Comparison of ENCODE assay signal across 26 mouse cellular contexts in the genomic region with DNA sequence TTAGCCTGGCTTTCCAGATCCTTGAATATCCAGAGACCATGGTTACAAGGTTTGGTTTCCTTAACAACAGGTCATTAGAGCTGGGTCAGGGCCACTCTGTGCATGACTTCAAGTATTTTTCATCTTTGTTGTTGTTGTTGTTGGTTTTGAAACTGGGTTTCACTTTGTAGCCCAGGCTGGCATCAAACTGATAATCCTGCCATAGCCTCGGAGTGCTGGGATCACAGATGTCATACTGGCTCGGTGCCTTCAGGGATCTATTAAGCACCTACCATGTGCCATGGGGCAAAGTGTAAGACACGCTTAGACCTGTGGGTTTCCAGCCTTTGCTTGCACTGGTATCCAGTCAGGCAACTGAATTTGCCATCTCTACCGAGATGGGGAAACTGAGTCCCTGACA. TPM values are rescaled to one million over a fixed set of nuclear protein-coding genes. Genes with fewer than 3 reads are reported as not detected.
DNase-seq lines count a peak whose midpoint lies in the region; TF ChIP-seq lines count a peak whose summit lies in the region.
"Had no signal": no experiment of that assay in that cellular context is flagged by ENCODE, and none has a peak within 500 bp of the region (broad histone marks: within the 10 kb centered on the region; RNA-seq: fewer than 3 reads in every experiment).

No protein-coding gene starts in this region.

- intact Hi-C loops in left cerebral cortex, postnatal 10 days (cut with DNase I): no loop called here

- TF ChIP-seq POLR2A in cerebellum, adult 2 months (IDR thresholded peaks at IDR 0.05; ENCODE audit: borderline replicate concordance, insufficient read depth, low read length): no peak

- no peak overlapping the region for H3K4me3 ChIP-seq in cerebellum, adult 2 months (replicated peaks; ENCODE audit: insufficient read depth, low read depth, low read length)
- H3K4me3 ChIP-seq: embryonic facial prominence, embryonic 10.5 days; embryonic facial prominence, embryonic 13.5 days; erythroblast, embryonic 14.5 days; forebrain, embryonic 12.5 days; forebrain, embryonic 15.5 days; gastrocnemius, adult 2 months; hindbrain, embryonic 12.5 days; hindbrain, embryonic 15.5 days had no signal

- no peak overlapping the region for H3K27ac ChIP-seq in cerebellum, adult 2 months (ENCODE audit: insufficient read depth, low read length)
- H3K27ac ChIP-seq: embryonic facial prominence, embryonic 10.5 days; embryonic facial prominence, embryonic 13.5 days; forebrain, embryonic 12.5 days; gastrocnemius, adult 2 months; hindbrain, embryonic 12.5 days; hindbrain, embryonic 15.5 days had no signal

- H3K4me1 ChIP-seq in cerebellum, adult 2 months (ENCODE audit: control insufficient read depth, insufficient read depth, low read length): peaks cover 87% of the 10 kb centered on the region

- no peak for TF ChIP-seq CTCF in cerebellum, adult 2 months (IDR thresholded peaks at IDR 0.05; ENCODE audit: borderline replicate concordance, insufficient read depth, low read depth, low read length)

- no peaks in the 10 kb centered on the region for H3K27me3 ChIP-seq in cerebellum, adult 2 months (ENCODE audit: control insufficient read depth, insufficient read depth, low read length)
- H3K27me3 ChIP-seq: forebrain, embryonic 15.5 days; hindbrain, embryonic 15.5 days had no signal

- 19% methylated on average over 4 of the region's 4 CpGs for WGBS in cerebellum, adult 2 months

- DNase-seq in cerebellum, adult 11 months: peak; percentile 60
- DNase-seq in cerebellum, postnatal 4 days (ENCODE audit: low spot score in 2 of 2): no peak
- peak; percentile 72 to 80 for DNase-seq in cerebellum, adult 2 months
- peak; percentile 79 for DNase-seq in cerebellum, adult 9-11 months
- DNase-seq in cerebellum, postnatal 25 days: peak; percentile 72 to 80
- no peak for DNase-seq in layer of hippocampus, adult 11-12 months (ENCODE audit: low spot score)
- DNase-seq in adrenal gland, adult 8-10 months: no peak
- no peak for DNase-seq in left cerebral cortex, postnatal 10 days (ENCODE audit: extremely low spot score in 1 of 2, low spot score in 2 of 2)
- DNase-seq: adrenal gland, postnatal 10 days; embryo, embryonic 11 days; gastrocnemius, adult 2 months; gastrocnemius, postnatal 14 days; heart, adult 11 months; kidney, adult 2 months had no signal

RNA-seq across cellular contexts. Expression of a gene that starts 9.3 kb away (rescaled TPM):
- 123 and 127 TPM in 2 replicates for polyA plus RNA-seq in cerebellum, adult 2 months (2012; rRNA removed)
- 10 to 100 TPM; 16.6 to 17.8 (median 17.3) TPM for total RNA-seq in adrenal gland, adult 8-10 months (2022)
- total RNA-seq in left cerebral cortex, postnatal 10 days (2021): 10 to 100 TPM; 84.4 to 90.4 TPM
- total RNA-seq: hematopoietic stem cell, adult 5-6 weeks had no signal
- polyA plus RNA-seq: erythroblast, embryonic 14.5 days had no signal

RNA-seq across cellular contexts. Expression of a gene that starts 47.2 kb away (rescaled TPM):
- 0.41 and 0.80 TPM in 2 replicates for polyA plus RNA-seq in cerebellum, adult 2 months (2012; rRNA removed)
- under 1 TPM; 0.63 to 0.89 (median 0.66) TPM for total RNA-seq in adrenal gland, adult 8-10 months (2022)
- under 1 TPM in 1 of 2 experiments, not detected in 1; 0.28 TPM for total RNA-seq in left cerebral cortex, postnatal 10 days (2021)
- polyA plus RNA-seq: erythroblast, embryonic 14.5 days had no signal

RNA-seq across cellular contexts. Expression of a gene that starts 53.8 kb away (rescaled TPM):
- polyA plus RNA-seq in cerebellum, adult 2 months (2012; rRNA removed): 24.7 and 30.5 TPM in 2 replicates
- total RNA-seq in adrenal gland, adult 8-10 months (2022): 10 to 100 TPM in 3 of 4 experiments, 1 to 10 TPM in 1; 7.0 to 15.2 (median 12.2) TPM
- 100 to 1,000 TPM; 107 to 122 TPM for total RNA-seq in left cerebral cortex, postnatal 10 days (2021)
- total RNA-seq: gastrocnemius, adult 2 months; gastrocnemius, postnatal 14 days; gastrocnemius, postnatal 4 days; heart, postnatal 25 days had no signal
- polyA plus RNA-seq: heart, embryonic 14.5 days; heart, postnatal 0 days had no signal

Comparison
In these comparisons a context has a peak if more than half of its experiments do, and no peak if none do; other contexts are left out.
1. DNase-seq: peak in cerebellum, adult 11 months (single experiment), cerebellum, adult 2 months (2 of 2), cerebellum, adult 9-11 months (single experiment) and cerebellum, postnatal 25 days (2 of 2); none in cerebellum, postnatal 4 days (0 of 2), layer of hippocampus, adult 11-12 months (single experiment), adrenal gland, adult 8-10 months (single experiment) and left cerebral cortex, postnatal 10 days (0 of 2).
2. RNA of a gene that starts 9.3 kb away (total RNA-seq): 84.4 to 90.4 TPM in left cerebral cortex, postnatal 10 days; 16.6 to 17.8 TPM in adrenal gland, adult 8-10 months; every median in the first group is over 4 times any median in the second.
3. RNA of a gene that starts 53.8 kb away (total RNA-seq): 107 to 122 TPM in left cerebral cortex, postnatal 10 days; 7.0 to 15.2 TPM in adrenal gland, adult 8-10 months; every median in the first group is over 4 times any median in the second.